Mouse (Mus musculus) heart, embryonic 14.5 days (tissue): ENCODE measurements around the gene Scarb1. TPM values are rescaled to one million over a fixed set of nuclear protein-coding genes. Genes with fewer than 3 reads are reported as not detected.

Source experiments
- ATAC-seq: fragments of 200-750 bp; cut with Nextera tagmentation; 2 replicates; pipeline ENCODE4 v1.8.0; 2017; ENCODE audit warnings: low read depth, moderate TSS enrichment; ENCODE audit not compliant: insufficient number of reproducible peaks, insufficient read depth, low FRiP score
- H3K27ac ChIP-seq, 2 experiments: fragments of 200-500 bp in 1 of 2; fragments of 300-500 bp in 1 of 2; sonication (generic) in 1 of 2; replicated peaks in 1 of 2; 2 replicates each; pipeline ENCODE4 v1.5.1; 2012 to 2014; ENCODE audit warnings: low read depth in 2 of 2, low read length in 2 of 2, control low read depth in 1 of 2, mild to moderate bottlenecking in 1 of 2, mixed read lengths in 1 of 2; ENCODE audit not compliant: control insufficient read depth in 1 of 2, insufficient read depth in 1 of 2
- H3K27me3 ChIP-seq: fragments of 300-500 bp; sonication (generic); 2 replicates; pipeline ENCODE4 v1.6.1; 2014; ENCODE audit warnings: mild to moderate bottlenecking, low read length, control low read depth; ENCODE audit not compliant: control insufficient read depth, insufficient read depth
- H3K36me3 ChIP-seq: fragments of 300-500 bp; sonication (generic); 2 replicates; pipeline ENCODE4 v1.6.1; 2014; ENCODE audit warnings: mild to moderate bottlenecking, control low read depth, low read length, mixed read lengths; ENCODE audit not compliant: control insufficient read depth, insufficient read depth
- H3K4me1 ChIP-seq, 2 experiments: fragments of 200-500 bp in 1 of 2; fragments of 300-500 bp in 1 of 2; sonication (generic) in 1 of 2; 2 replicates each; pipeline ENCODE4 v1.6.1; 2012 to 2014; ENCODE audit warnings: low read length in 2 of 2, control low read depth in 1 of 2, mixed read lengths in 1 of 2; ENCODE audit not compliant: control insufficient read depth in 2 of 2, insufficient read depth in 2 of 2
- H3K4me2 ChIP-seq: fragments of 300-500 bp; sonication (generic); 2 replicates; pipeline ENCODE4 v1.6.1; 2014; ENCODE audit warnings: mild to moderate bottlenecking, low read length
- H3K4me3 ChIP-seq, 2 experiments: fragments of 200-500 bp in 1 of 2; fragments of 300-500 bp in 1 of 2; sonication (generic) in 1 of 2; 2 replicates each; pipeline ENCODE4 v1.5.1; 2012 to 2014; ENCODE audit warnings: low read length in 2 of 2, mild to moderate bottlenecking in 2 of 2, control low read depth in 1 of 2, low read depth in 1 of 2, moderate library complexity in 1 of 2; ENCODE audit not compliant: control insufficient read depth in 1 of 2, insufficient read depth in 1 of 2
- H3K9ac ChIP-seq: fragments of 300-500 bp; sonication (generic); 2 replicates; pipeline ENCODE4 v1.6.1; 2014; ENCODE audit warnings: mild to moderate bottlenecking, low read length
- H3K9me3 ChIP-seq: fragments of 300-500 bp; sonication (generic); 2 replicates; pipeline ENCODE4 v1.6.1; 2016; ENCODE audit warnings: low read length, control low read depth; ENCODE audit not compliant: control insufficient read depth
- WGBS: fragments of 180-500 bp; shearing (Covaris S2); extraction: QIAGEN DNeasy Blood & Tissue Kit; methylation state at CpG from one replicate; pipeline ENCODE4 v1.1.7; 2014; 5-methylcytosine and 5-hydroxymethylcytosine counted together
- polyA plus RNA-seq: library from polyadenylated mRNA; unstranded; fragments of >200 nt; fragmentation: Nextera tagmentation; extraction: Ambion mirVana; gene quantifications from 2 replicates; pipeline ENCODE4 v1.2.1, GENCODE M21; 2014

Gene Scarb1
- polyA plus RNA-seq, 1 experiment from 2014 or later: 61.6 TPM

- Histone ChIP-seq H3K27ac (0 out of 4 replicates have a peak overlapping the region, but pooled peaks have one; percentile 4 to 7), H3K4me3 (no peak overlapping the region), H3K27me3 (no peaks in the 10 kb centered on the region), H3K4me1 (peaks cover 7 to 12% of the 10 kb centered on the region in 2 experiments; a peak in 3 of 4 replicates), H3K9ac (peak overlapping the region; percentile 14; the same call in 1 of the 2 replicates), H3K4me2 (no peak overlapping the region), H3K36me3 (peaks cover 18% of the 10 kb centered on the region), H3K9me3 (no peaks in the 10 kb centered on the region)
- 0 out of 2 replicates have a peak, but pooled peaks have one; percentile 31 for ATAC-seq
- WGBS: 46% methylated on average over 14 of the region's 14 CpGs
These were observed 35.4 kb downstream of the Scarb1 start for GRCm38 (mm10) chr5:125305229-125306081.

- ATAC-seq: no peak; the same call in 1 of the 2 replicates
- no peak overlapping the region for H3K27ac ChIP-seq
- H3K36me3 ChIP-seq: peaks cover 29% of the 10 kb centered on the region
- H3K9ac ChIP-seq: no peak overlapping the region
- H3K27me3 ChIP-seq: no peaks in the 10 kb centered on the region
- H3K4me2 ChIP-seq: no peak overlapping the region
- WGBS: 30% methylated on average over 18 of the region's 18 CpGs
- H3K4me1 ChIP-seq: peaks cover 7 to 12% of the 10 kb centered on the region in 2 experiments; a peak in 3 of 4 replicates
- H3K9me3 ChIP-seq: 0 out of 2 replicates have a peak, but pooled peaks cover 4% of the 10 kb centered on the region
- no peak overlapping the region for H3K4me3 ChIP-seq
These were observed 36.5 kb downstream of the Scarb1 start for GRCm38 (mm10) chr5:125304245-125304856.

GRCm38 (mm10) chr5:125303055-125303454 is 37.8 kb downstream of the Scarb1 start:
- Histone ChIP-seq H3K9me3 (0 out of 2 replicates have a peak, but pooled peaks cover 4% of the 10 kb centered on the region), H3K27ac (no peak overlapping the region), H3K9ac (no peak overlapping the region), H3K36me3 (peaks cover 38% of the 10 kb centered on the region), H3K27me3 (no peaks in the 10 kb centered on the region), H3K4me1 (peaks cover 7 to 12% of the 10 kb centered on the region in 2 experiments; a peak in 3 of 4 replicates), H3K4me2 (no peak overlapping the region), H3K4me3 (no peak overlapping the region)
- ATAC-seq: no peak
- 88% methylated on average over 6 of the region's 6 CpGs for WGBS

GRCm38 (mm10) chr5:125298234-125298633 is 42.7 kb downstream of the Scarb1 start:
- 0 out of 2 replicates have a peak, but pooled peaks cover 7% of the 10 kb centered on the region for H3K9me3 ChIP-seq
- H3K27me3 ChIP-seq: no peaks in the 10 kb centered on the region
- no peak for ATAC-seq
- no peak overlapping the region for H3K9ac ChIP-seq
- no peak overlapping the region for H3K27ac ChIP-seq
- WGBS: 78% methylated on average over 9 of the region's 9 CpGs
- no peaks in the 10 kb centered on the region for H3K4me1 ChIP-seq
- peaks cover 75% of the 10 kb centered on the region for H3K36me3 ChIP-seq
- H3K4me3 ChIP-seq: no peak overlapping the region
- H3K4me2 ChIP-seq: no peak overlapping the region

- H3K36me3 ChIP-seq: peaks cover 77% of the 10 kb centered on the region
- no peaks in the 10 kb centered on the region for H3K4me1 ChIP-seq
- H3K4me3 ChIP-seq: no peak overlapping the region
- WGBS: 91% methylated on average over 7 of the region's 7 CpGs
- no peak for ATAC-seq
- no peaks in the 10 kb centered on the region for H3K27me3 ChIP-seq
- H3K9ac ChIP-seq: no peak overlapping the region
- no peak overlapping the region for H3K27ac ChIP-seq
- H3K4me2 ChIP-seq: no peak overlapping the region
- H3K9me3 ChIP-seq: 0 out of 2 replicates have a peak, but pooled peaks cover 7% of the 10 kb centered on the region
These were observed 43.7 kb downstream of the Scarb1 start for GRCm38 (mm10) chr5:125297171-125297570.

- H3K4me2 ChIP-seq: no peak overlapping the region
- ATAC-seq: no peak
- H3K4me3 ChIP-seq: no peak overlapping the region
- no peaks in the 10 kb centered on the region for H3K4me1 ChIP-seq
- 68% methylated on average over 7 of the region's 7 CpGs for WGBS
- H3K9ac ChIP-seq: no peak overlapping the region
- H3K27me3 ChIP-seq: no peaks in the 10 kb centered on the region
- H3K9me3 ChIP-seq: 0 out of 2 replicates have a peak, but pooled peaks cover 3% of the 10 kb centered on the region
- H3K27ac ChIP-seq: no peak overlapping the region
- peaks cover 71% of the 10 kb centered on the region for H3K36me3 ChIP-seq
These were observed 47.9 kb downstream of the Scarb1 start for GRCm38 (mm10) chr5:125292951-125293350.

- Histone ChIP-seq H3K9ac (no peak overlapping the region), H3K27ac (no peak overlapping the region), H3K27me3 (no peaks in the 10 kb centered on the region), H3K4me3 (no peak overlapping the region), H3K36me3 (peaks cover 72% of the 10 kb centered on the region), H3K9me3 (0 out of 2 replicates have a peak, but pooled peaks cover 3% of the 10 kb centered on the region), H3K4me2 (no peak overlapping the region), H3K4me1 (no peaks in the 10 kb centered on the region)
- ATAC-seq: no peak
- WGBS: 76% methylated on average over 8 of the region's 8 CpGs
These were observed 49.0 kb downstream of the Scarb1 start for GRCm38 (mm10) chr5:125291895-125292294.
